Mouse (Mus musculus): ENCODE data around the gene C3. TPM values are rescaled to one million over a fixed set of nuclear protein-coding genes. Genes with fewer than 3 reads are reported as not detected.
A peak's percentile ranks its signal among the peaks of the same experiment; 100 is the strongest.

C3 gene
- polyA plus RNA-seq, 1 experiment from 2014 or later: 19.5 TPM

GRCm38 (mm10) chr17:57194771-57195170, 33.2 kb downstream of the C3 start:
- no peak overlapping the region for H3K27ac ChIP-seq (ENCODE audit: low read length)
- WGBS: 74% methylated on average over 3 of the region's 3 CpGs
- H3K9me3 ChIP-seq (replicated peaks; ENCODE audit: control insufficient read depth, low read length): no peaks in the 10 kb centered on the region
- no peak overlapping the region for H3K4me3 ChIP-seq (replicated peaks; ENCODE audit: low read length)
- H3K4me2 ChIP-seq (ENCODE audit: low read depth, low read length): no peak overlapping the region
- peak; percentile 25; the same call in 1 of the 2 replicates for ATAC-seq (ENCODE audit: insufficient read depth, low FRiP score)
- H3K27me3 ChIP-seq (ENCODE audit: control insufficient read depth, insufficient read depth, low read length): no peaks in the 10 kb centered on the region
- no peaks in the 10 kb centered on the region for H3K4me1 ChIP-seq (ENCODE audit: control insufficient read depth, insufficient read depth, low read length)
- no peaks in the 10 kb centered on the region for H3K36me3 ChIP-seq (ENCODE audit: control insufficient read depth, insufficient read depth, low read length)
- H3K9ac ChIP-seq (ENCODE audit: low read length): no peak overlapping the region

- no peak for ATAC-seq (ENCODE audit: insufficient read depth, low FRiP score)
- WGBS: 61% methylated on average over 11 of the region's 11 CpGs
- Histone ChIP-seq H3K9ac (ENCODE audit: low read length) (no peak within 1 kb of the TSS), H3K4me3 (replicated peaks; ENCODE audit: low read length) (no peak within 1 kb of the TSS), H3K36me3 (ENCODE audit: control insufficient read depth, insufficient read depth, low read length) (no peaks in the 10 kb centered on the region), H3K4me2 (ENCODE audit: low read depth, low read length) (no peak within 1 kb of the TSS), H3K4me1 (ENCODE audit: control insufficient read depth, insufficient read depth, low read length) (no peaks in the 10 kb centered on the region), H3K27me3 (ENCODE audit: control insufficient read depth, insufficient read depth, low read length) (no peaks in the 10 kb centered on the region), H3K9me3 (replicated peaks; ENCODE audit: control insufficient read depth, low read length) (no peaks in the 10 kb centered on the region), H3K27ac (ENCODE audit: low read length) (no peak within 1 kb of the TSS)
Measured at GRCm38 (mm10) chr17:57194041-57194507, 33.9 kb downstream of the C3 start, which contains the start of gene Tnfsf14. Tnfsf14 (minus strand) TSS chr17:57194177.

GRCm38 (mm10) chr17:57188510-57189192, 39.3 kb downstream of the C3 start:
- WGBS: 74% methylated on average over 12 of the region's 12 CpGs
- no peaks in the 10 kb centered on the region for H3K36me3 ChIP-seq (ENCODE audit: control insufficient read depth, insufficient read depth, low read length)
- H3K27me3 ChIP-seq (ENCODE audit: control insufficient read depth, insufficient read depth, low read length): no peaks in the 10 kb centered on the region
- no peaks in the 10 kb centered on the region for H3K9me3 ChIP-seq (replicated peaks; ENCODE audit: control insufficient read depth, low read length)
- H3K4me3 ChIP-seq (replicated peaks; ENCODE audit: low read length): no peak overlapping the region
- H3K4me2 ChIP-seq (ENCODE audit: low read depth, low read length): no peak overlapping the region
- H3K27ac ChIP-seq (ENCODE audit: low read length): no peak overlapping the region
- no peak for ATAC-seq (ENCODE audit: insufficient read depth, low FRiP score)
- no peak overlapping the region for H3K9ac ChIP-seq (ENCODE audit: low read length)
- H3K4me1 ChIP-seq (ENCODE audit: control insufficient read depth, insufficient read depth, low read length): no peaks in the 10 kb centered on the region

DNA sequence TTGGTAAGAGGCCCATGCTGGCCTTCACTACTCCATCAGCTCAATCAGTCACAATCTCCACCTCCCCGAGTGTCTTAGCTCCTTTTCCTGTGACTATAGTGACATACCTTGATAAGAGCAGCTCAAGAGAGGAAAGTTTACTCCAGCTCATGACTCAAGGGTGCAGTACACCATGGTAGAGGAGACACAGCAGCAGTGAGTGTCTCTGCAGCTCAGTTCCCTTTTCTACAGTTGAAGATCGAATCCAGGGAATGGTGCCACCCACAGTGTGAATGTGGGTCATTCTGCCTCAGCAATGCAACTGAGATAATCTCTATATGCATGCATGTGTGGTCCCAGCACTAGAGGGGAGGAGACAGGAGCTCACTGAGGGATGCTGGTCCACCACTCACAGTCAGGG, 42.3 kb downstream of the C3 start:
- 64% methylated on average over 2 of the region's 2 CpGs for WGBS
- H3K27ac ChIP-seq (ENCODE audit: low read length): no peak overlapping the region
- no peak overlapping the region for H3K4me2 ChIP-seq (ENCODE audit: low read depth, low read length)
- no peaks in the 10 kb centered on the region for H3K36me3 ChIP-seq (ENCODE audit: control insufficient read depth, insufficient read depth, low read length)
- H3K9me3 ChIP-seq (replicated peaks; ENCODE audit: control insufficient read depth, low read length): no peaks in the 10 kb centered on the region
- H3K27me3 ChIP-seq (ENCODE audit: control insufficient read depth, insufficient read depth, low read length): no peaks in the 10 kb centered on the region
- no peak overlapping the region for H3K4me3 ChIP-seq (replicated peaks; ENCODE audit: low read length)
- ATAC-seq (ENCODE audit: insufficient read depth, low FRiP score): no peak
- no peaks in the 10 kb centered on the region for H3K4me1 ChIP-seq (ENCODE audit: control insufficient read depth, insufficient read depth, low read length)
- no peak overlapping the region for H3K9ac ChIP-seq (ENCODE audit: low read length)

DNA sequence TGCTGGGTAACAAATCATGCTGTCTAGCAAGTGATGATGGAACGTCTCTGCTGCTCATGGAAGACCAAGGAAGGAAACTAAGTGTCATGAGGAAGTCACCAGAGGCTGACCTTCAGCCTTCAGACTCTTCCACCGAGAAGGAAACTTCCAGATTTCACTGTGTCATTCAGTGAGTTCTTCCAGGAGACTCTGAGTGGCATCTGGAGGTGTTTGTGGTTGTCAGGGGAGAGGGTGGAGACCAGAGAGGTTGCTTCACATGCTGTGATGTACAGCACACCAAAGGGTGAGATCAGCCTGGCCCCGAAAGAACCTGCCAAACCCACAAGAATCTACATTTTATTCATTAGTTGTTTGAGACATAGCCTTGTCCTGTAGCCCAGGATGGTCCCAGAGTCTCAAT, 45.1 kb downstream of the C3 start:
- 62% methylated on average over 3 of the region's 3 CpGs for WGBS
- Histone ChIP-seq H3K4me3 (replicated peaks; ENCODE audit: low read length) (no peak overlapping the region), H3K27ac (ENCODE audit: low read length) (no peak overlapping the region), H3K27me3 (ENCODE audit: control insufficient read depth, insufficient read depth, low read length) (no peaks in the 10 kb centered on the region), H3K36me3 (ENCODE audit: control insufficient read depth, insufficient read depth, low read length) (no peaks in the 10 kb centered on the region), H3K9me3 (replicated peaks; ENCODE audit: control insufficient read depth, low read length) (no peaks in the 10 kb centered on the region), H3K4me2 (ENCODE audit: low read depth, low read length) (no peak overlapping the region), H3K9ac (ENCODE audit: low read length) (no peak overlapping the region), H3K4me1 (ENCODE audit: control insufficient read depth, insufficient read depth, low read length) (no peaks in the 10 kb centered on the region)
- no peak for ATAC-seq (ENCODE audit: insufficient read depth, low FRiP score)

- H3K4me3 ChIP-seq (replicated peaks; ENCODE audit: low read length): no peak overlapping the region
- H3K4me1 ChIP-seq (ENCODE audit: control insufficient read depth, insufficient read depth, low read length): no peaks in the 10 kb centered on the region
- no peak overlapping the region for H3K4me2 ChIP-seq (ENCODE audit: low read depth, low read length)
- 27% methylated on average over 8 of the region's 8 CpGs for WGBS
- H3K27ac ChIP-seq (ENCODE audit: low read length): no peak overlapping the region
- no peaks in the 10 kb centered on the region for H3K36me3 ChIP-seq (ENCODE audit: control insufficient read depth, insufficient read depth, low read length)
- no peak for ATAC-seq (ENCODE audit: insufficient read depth, low FRiP score)
- H3K9me3 ChIP-seq (replicated peaks; ENCODE audit: control insufficient read depth, low read length): no peaks in the 10 kb centered on the region
- H3K27me3 ChIP-seq (ENCODE audit: control insufficient read depth, insufficient read depth, low read length): no peaks in the 10 kb centered on the region
- H3K9ac ChIP-seq (ENCODE audit: low read length): no peak overlapping the region
Measured at GRCm38 (mm10) chr17:57180363-57180762, 47.6 kb downstream of the C3 start.

GRCm38 (mm10) chr17:57173351-57173750, 54.6 kb downstream of the C3 start:
- H3K4me3 ChIP-seq (replicated peaks; ENCODE audit: low read length): no peak overlapping the region
- no peak overlapping the region for H3K4me2 ChIP-seq (ENCODE audit: low read depth, low read length)
- no peak overlapping the region for H3K9ac ChIP-seq (ENCODE audit: low read length)
- H3K36me3 ChIP-seq (ENCODE audit: control insufficient read depth, insufficient read depth, low read length): no peaks in the 10 kb centered on the region
- no peak for ATAC-seq (ENCODE audit: insufficient read depth, low FRiP score)
- no peaks in the 10 kb centered on the region for H3K9me3 ChIP-seq (replicated peaks; ENCODE audit: control insufficient read depth, low read length)
- no peaks in the 10 kb centered on the region for H3K27me3 ChIP-seq (ENCODE audit: control insufficient read depth, insufficient read depth, low read length)
- H3K4me1 ChIP-seq (ENCODE audit: control insufficient read depth, insufficient read depth, low read length): no peaks in the 10 kb centered on the region
- 45% methylated on average over 4 of the region's 4 CpGs for WGBS
- no peak overlapping the region for H3K27ac ChIP-seq (ENCODE audit: low read length)

GRCm38 (mm10) chr17:57172378-57172777, 55.6 kb downstream of the C3 start:
- Histone ChIP-seq H3K9me3 (replicated peaks; ENCODE audit: control insufficient read depth, low read length) (no peaks in the 10 kb centered on the region), H3K4me3 (replicated peaks; ENCODE audit: low read length) (no peak overlapping the region), H3K9ac (ENCODE audit: low read length) (no peak overlapping the region), H3K4me2 (ENCODE audit: low read depth, low read length) (no peak overlapping the region), H3K27me3 (ENCODE audit: control insufficient read depth, insufficient read depth, low read length) (no peaks in the 10 kb centered on the region), H3K27ac (ENCODE audit: low read length) (no peak overlapping the region), H3K36me3 (ENCODE audit: control insufficient read depth, insufficient read depth, low read length) (no peaks in the 10 kb centered on the region), H3K4me1 (ENCODE audit: control insufficient read depth, insufficient read depth, low read length) (no peaks in the 10 kb centered on the region)
- 60% methylated on average over 5 of the region's 5 CpGs for WGBS
- ATAC-seq (ENCODE audit: insufficient read depth, low FRiP score): no peak

DNA sequence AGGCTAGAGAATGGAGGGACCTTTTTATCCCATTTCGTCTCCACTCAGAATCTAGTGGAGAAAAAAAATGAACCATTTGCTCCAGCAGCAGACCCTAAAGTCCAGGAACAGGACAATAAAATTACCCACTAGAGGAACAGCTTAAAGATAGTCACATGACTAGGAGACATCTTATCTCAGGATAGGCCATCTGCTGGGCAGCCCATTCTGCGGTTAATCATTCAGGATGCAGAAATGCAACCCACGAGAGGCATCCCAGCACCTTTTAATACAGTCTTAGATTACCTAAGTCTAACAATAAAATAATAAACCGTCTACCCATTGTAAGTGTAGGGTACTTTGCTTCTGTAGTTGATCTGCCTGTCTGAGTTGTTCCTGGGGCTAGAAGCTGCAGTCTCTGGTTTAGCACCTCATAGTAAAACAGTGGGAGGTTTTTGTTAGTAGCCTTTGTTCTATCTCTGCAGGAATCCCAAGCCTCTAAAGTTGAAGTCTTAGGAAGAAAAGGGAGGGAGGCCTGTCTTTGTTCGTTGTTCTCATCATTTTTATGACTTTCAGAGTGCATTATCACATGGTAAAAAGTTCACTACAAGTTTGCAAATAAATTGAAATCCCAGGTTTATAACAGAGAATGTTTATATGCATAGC, 57.2 kb downstream of the C3 start:
- Histone ChIP-seq H3K27me3 (ENCODE audit: control insufficient read depth, insufficient read depth, low read length) (no peaks in the 10 kb centered on the region), H3K9me3 (replicated peaks; ENCODE audit: control insufficient read depth, low read length) (no peaks in the 10 kb centered on the region), H3K4me3 (replicated peaks; ENCODE audit: low read length) (no peak overlapping the region), H3K9ac (ENCODE audit: low read length) (no peak overlapping the region), H3K27ac (ENCODE audit: low read length) (no peak overlapping the region), H3K36me3 (ENCODE audit: control insufficient read depth, insufficient read depth, low read length) (no peaks in the 10 kb centered on the region), H3K4me1 (ENCODE audit: control insufficient read depth, insufficient read depth, low read length) (no peaks in the 10 kb centered on the region), H3K4me2 (ENCODE audit: low read depth, low read length) (no peak overlapping the region)
- ATAC-seq (ENCODE audit: insufficient read depth, low FRiP score): no peak
- WGBS: 49% methylated on average over 5 of the region's 5 CpGs

All from stomach, embryonic 16.5 days (tissue).